Mouse (Mus musculus) MEL (cell line): Measurements from ENCODE around the gene Camk1g. TPM values are rescaled to one million over a fixed set of nuclear protein-coding genes. Genes with fewer than 3 reads are reported as not detected.

Source experiments
- DNase-seq: peaks from one replicate; pipeline ENCODE4 v3.0.0; 2011; ENCODE audit warnings: low read depth, low spot score
- H3K27ac ChIP-seq: 2 replicates; pipeline ENCODE4 v1.5.1; 2012; ENCODE audit warnings: low read depth, mild to moderate bottlenecking, control low read depth, low read length, moderate library complexity; ENCODE audit not compliant: control insufficient read depth
- H3K27me3 ChIP-seq, 2 experiments: fragments of 150-350 bp in 1 of 2; sonication (generic) in 1 of 2; 2 replicates each; pipeline ENCODE4 v1.6.1; 2012; ENCODE audit warnings: low read length in 2 of 2, mild to moderate bottlenecking in 2 of 2, improper control_type of control experiment in 1 of 2, moderate library complexity in 1 of 2; ENCODE audit not compliant: insufficient read depth in 2 of 2, control insufficient read depth in 1 of 2
- H3K36me3 ChIP-seq, 2 experiments: 2 replicates each; pipeline ENCODE4 v1.6.1; 2012 to 2014; ENCODE audit warnings: low read length in 2 of 2, improper control_type of control experiment in 1 of 2, inconsistent platforms in 1 of 2, mild to moderate bottlenecking in 1 of 2; ENCODE audit not compliant: insufficient read depth in 2 of 2, control insufficient read depth in 1 of 2
- H3K4me1 ChIP-seq, 2 experiments: fragments of 150-350 bp in 1 of 2; sonication (generic) in 1 of 2; 2 replicates each; pipeline ENCODE4 v1.6.1; 2012; ENCODE audit warnings: low read length in 2 of 2, improper control_type of control experiment in 1 of 2, mild to moderate bottlenecking in 1 of 2; ENCODE audit not compliant: insufficient read depth in 2 of 2, control insufficient read depth in 1 of 2
- H3K4me3 ChIP-seq, 2 experiments: fragments of 150-350 bp in 1 of 2; sonication (generic) in 1 of 2; 2 replicates each; pipeline ENCODE4 v1.5.1; 2012; ENCODE audit warnings: low read depth in 2 of 2, low read length in 2 of 2, mild to moderate bottlenecking in 2 of 2, moderate library complexity in 2 of 2, control low read depth in 1 of 2, improper control_type of control experiment in 1 of 2; ENCODE audit not compliant: control insufficient read depth in 1 of 2, insufficient read depth in 1 of 2
- H3K79me2 ChIP-seq: 2 replicates; pipeline ENCODE4 v1.6.1; 2012; ENCODE audit warnings: mild to moderate bottlenecking, low read length, moderate library complexity; ENCODE audit not compliant: control insufficient read depth, poor library complexity, insufficient read depth
- H3K9ac ChIP-seq: 2 replicates; pipeline ENCODE4 v1.6.1; 2012; ENCODE audit warnings: low read depth, mild to moderate bottlenecking, control low read depth, low read length, moderate library complexity; ENCODE audit not compliant: control insufficient read depth, poor library complexity, severe bottlenecking
- H3K9me3 ChIP-seq: fragments of 150-350 bp; sonication (generic); replicated peaks from 2 replicates; pipeline ENCODE4 v1.6.1; 2012; ENCODE audit warnings: mild to moderate bottlenecking, low read length, improper control_type of control experiment, moderate library complexity; ENCODE audit not compliant: insufficient read depth
- BHLHE40 ChIP-seq: IDR thresholded peaks from 2 replicates; pipeline ENCODE4 v1.6.1; 2012; ENCODE audit warnings: low read depth, mild to moderate bottlenecking, inconsistent platforms, low read length, improper control_type of control experiment, borderline replicate concordance
- CHD1 ChIP-seq: IDR thresholded peaks from 2 replicates; pipeline ENCODE4 v1.6.1; 2012; ENCODE audit warnings: low read depth, mild to moderate bottlenecking, inconsistent platforms, low read length, improper control_type of control experiment
- CHD2 ChIP-seq: IDR thresholded peaks from 2 replicates; pipeline ENCODE4 v1.6.1; 2011; ENCODE audit warnings: low read length, improper control_type of control experiment
- CTCF ChIP-seq, 3 experiments: IDR thresholded peaks in 2 of 3; conservative IDR thresholded peaks in 1 of 3; 2 replicates each; pipeline ENCODE4 v1.5.1; 2011 to 2012; ENCODE audit warnings: low read length in 3 of 3, low read depth in 2 of 3, mild to moderate bottlenecking in 2 of 3, improper control_type of control experiment in 1 of 3, inconsistent platforms in 1 of 3, mixed read lengths in 1 of 3, moderate library complexity in 1 of 3; ENCODE audit not compliant: control insufficient read depth in 1 of 3, insufficient read depth in 1 of 3, poor library complexity in 1 of 3, severe bottlenecking in 1 of 3
- E2F4 ChIP-seq: IDR thresholded peaks from 2 replicates; pipeline ENCODE4 v1.6.1; 2011; ENCODE audit warnings: low read depth, low read length, improper control_type of control experiment, borderline replicate concordance
- EP300 ChIP-seq, 2 experiments: IDR thresholded peaks; 2 replicates each; pipeline ENCODE4 v1.6.1; 2011; ENCODE audit warnings: improper control_type of control experiment in 2 of 2, low read length in 2 of 2, low read depth in 1 of 2, mild to moderate bottlenecking in 1 of 2
- ETS1 ChIP-seq: IDR thresholded peaks from 2 replicates; pipeline ENCODE4 v1.6.1; 2012; ENCODE audit warnings: low read depth, mild to moderate bottlenecking, inconsistent platforms, low read length, improper control_type of control experiment, moderate library complexity
- GABPA ChIP-seq: IDR thresholded peaks from 2 replicates; pipeline ENCODE4 v1.6.1; 2012; ENCODE audit warnings: low read depth, mild to moderate bottlenecking, inconsistent platforms, low read length, improper control_type of control experiment, moderate library complexity
- GATA1 ChIP-seq: IDR thresholded peaks from 2 replicates; pipeline ENCODE4 v1.6.1; 2011; ENCODE audit warnings: low read depth, low read length, improper control_type of control experiment
- HCFC1 ChIP-seq: IDR thresholded peaks from 2 replicates; pipeline ENCODE4 v1.6.1; 2012; ENCODE audit warnings: low read depth, mild to moderate bottlenecking, inconsistent platforms, low read length, improper control_type of control experiment, moderate library complexity
- KAT2A ChIP-seq: conservative IDR thresholded peaks from 2 replicates; pipeline ENCODE4 v1.6.1; 2012; ENCODE audit warnings: low read depth, low read length, improper control_type of control experiment, inconsistent platforms
- MAFK ChIP-seq: IDR thresholded peaks from 2 replicates; pipeline ENCODE4 v1.6.1; 2011; ENCODE audit warnings: low read depth, mild to moderate bottlenecking, low read length, improper control_type of control experiment, borderline replicate concordance
- MAZ ChIP-seq: IDR thresholded peaks from 2 replicates; pipeline ENCODE4 v1.6.1; 2012; ENCODE audit warnings: low read depth, mild to moderate bottlenecking, inconsistent platforms, low read length, improper control_type of control experiment
- MEF2A ChIP-seq: IDR thresholded peaks from 2 replicates; pipeline ENCODE4 v1.6.1; 2014; ENCODE audit warnings: low read depth, mild to moderate bottlenecking, inconsistent platforms, low read length, improper control_type of control experiment; ENCODE audit not compliant: poor library complexity, insufficient replicate concordance, severe bottlenecking; ENCODE audit errors: extremely low read depth
- MXI1 ChIP-seq: IDR thresholded peaks from 2 replicates; pipeline ENCODE4 v1.6.1; 2011; ENCODE audit warnings: mild to moderate bottlenecking, low read depth, low read length, improper control_type of control experiment
- MYB ChIP-seq: IDR thresholded peaks from 2 replicates; pipeline ENCODE4 v1.6.1; 2011; ENCODE audit warnings: mild to moderate bottlenecking, low read depth, low read length, improper control_type of control experiment
- MYC ChIP-seq: IDR thresholded peaks from 2 replicates; pipeline ENCODE4 v1.6.1; 2011; ENCODE audit warnings: low read depth, mild to moderate bottlenecking, low read length, improper control_type of control experiment, moderate library complexity
- NELFE ChIP-seq: IDR thresholded peaks from 2 replicates; pipeline ENCODE4 v1.6.1; 2011; ENCODE audit warnings: low read depth, low read length, improper control_type of control experiment
- NRF1 ChIP-seq: IDR thresholded peaks from 2 replicates; pipeline ENCODE4 v1.6.1; 2014; ENCODE audit warnings: low read depth, mild to moderate bottlenecking, inconsistent platforms, low read length, improper control_type of control experiment, moderate library complexity; ENCODE audit not compliant: poor library complexity, insufficient read depth, severe bottlenecking
- POLR2AphosphoS2 ChIP-seq: IDR thresholded peaks from 2 replicates; pipeline ENCODE4 v1.6.1; 2011; ENCODE audit warnings: low read length, improper control_type of control experiment
- POLR2AphosphoS5 ChIP-seq: IDR thresholded peaks from 2 replicates; pipeline ENCODE4 v1.6.1; 2012; ENCODE audit warnings: low read depth, borderline replicate concordance, mild to moderate bottlenecking, inconsistent platforms, low read length, moderate library complexity, mixed read lengths
- RCOR1 ChIP-seq: IDR thresholded peaks from 2 replicates; pipeline ENCODE4 v1.6.1; 2012; ENCODE audit warnings: low read depth, mild to moderate bottlenecking, inconsistent platforms, low read length, improper control_type of control experiment
- SIN3A ChIP-seq: IDR thresholded peaks from 2 replicates; pipeline ENCODE4 v1.6.1; 2012; ENCODE audit warnings: low read length, improper control_type of control experiment, inconsistent platforms
- SMC3 ChIP-seq: IDR thresholded peaks from 2 replicates; pipeline ENCODE4 v1.6.1; 2011; ENCODE audit warnings: low read depth, low read length, improper control_type of control experiment
- TAL1 ChIP-seq: IDR thresholded peaks from 2 replicates; pipeline ENCODE4 v1.6.1; 2012; ENCODE audit warnings: mild to moderate bottlenecking, inconsistent platforms, low read length, moderate library complexity, mixed read lengths
- TBP ChIP-seq: IDR thresholded peaks from 2 replicates; pipeline ENCODE4 v1.8.0; 2011; ENCODE audit warnings: low read depth, low read length, improper control_type of control experiment
- TCF12 ChIP-seq: IDR thresholded peaks from 2 replicates; pipeline ENCODE4 v1.6.1; 2014; ENCODE audit warnings: low read depth, mild to moderate bottlenecking, inconsistent platforms, low read length, improper control_type of control experiment, moderate library complexity
- UBTF ChIP-seq: IDR thresholded peaks from 2 replicates; pipeline ENCODE4 v1.6.1; 2012; ENCODE audit warnings: low read depth, mild to moderate bottlenecking, inconsistent platforms, low read length, improper control_type of control experiment, moderate library complexity, borderline replicate concordance; ENCODE audit not compliant: insufficient read depth
- USF2 ChIP-seq, 2 experiments: IDR thresholded peaks; 2 replicates each; pipeline ENCODE4 v1.6.1; 2011 to 2012; ENCODE audit warnings: improper control_type of control experiment in 2 of 2, low read length in 2 of 2, borderline replicate concordance in 1 of 2, inconsistent platforms in 1 of 2, low read depth in 1 of 2, mild to moderate bottlenecking in 1 of 2; ENCODE audit not compliant: insufficient read depth in 1 of 2
- ZC3H11A ChIP-seq: IDR thresholded peaks from 2 replicates; pipeline ENCODE4 v1.6.1; 2012; ENCODE audit warnings: low read depth, mild to moderate bottlenecking, inconsistent platforms, low read length, improper control_type of control experiment
- ZMIZ1 ChIP-seq: IDR thresholded peaks from 2 replicates; pipeline ENCODE4 v1.6.1; 2012; ENCODE audit warnings: low read depth, mild to moderate bottlenecking, inconsistent platforms, low read length, improper control_type of control experiment, moderate library complexity
- ZNF384 ChIP-seq: IDR thresholded peaks from 2 replicates; pipeline ENCODE4 v1.6.1; 2012; ENCODE audit warnings: low read depth, mild to moderate bottlenecking, inconsistent platforms, low read length, improper control_type of control experiment
- polyA plus RNA-seq, 2 experiments: library from polyadenylated mRNA; stranded (reverse) in 1 of 2; unstranded in 1 of 2; fragments of >175 nt in 1 of 2; fragments of >200 nt in 1 of 2; gene quantifications; 2 replicates each; pipeline versions ENCODE4 v1.2.1 to v1.2.4; 2012; ENCODE audit warnings: low replicate concordance in 2 of 2, low read depth in 1 of 2; ENCODE audit not compliant: insufficient read length in 2 of 2, insufficient read depth in 1 of 2, missing spikeins in 1 of 2
- total RNA-seq: library from RNA; depleted of rRNA; stranded (reverse); fragments of 300-350 nt; gene quantifications from 2 replicates; pipeline ENCODE4 v1.2.3, GENCODE M21; 2012

Gene Camk1g
- total and polyA plus RNA-seq, 3 experiments: not detected

DNA sequence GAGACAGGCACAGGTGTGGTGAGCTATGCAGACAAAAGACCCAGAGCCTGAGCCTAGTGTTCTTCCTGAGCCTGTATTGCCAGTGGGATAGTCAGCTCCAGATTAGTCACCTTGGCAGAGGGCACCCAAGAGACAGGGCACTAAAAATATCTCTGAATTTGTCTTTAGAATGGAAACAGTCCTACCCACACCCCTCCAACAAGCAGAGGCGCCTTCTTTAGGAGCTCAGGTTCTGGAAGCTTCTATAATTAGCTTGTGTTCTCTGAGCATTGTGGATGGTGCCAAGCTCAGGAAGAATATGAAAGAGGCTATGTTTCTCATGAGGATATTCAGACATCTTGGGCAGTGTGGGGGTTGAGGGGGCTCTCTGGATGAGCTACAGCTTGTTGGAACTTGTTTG is 37.4 kb downstream of the Camk1g start:
- TF ChIP-seq TCF12: no peak
- no peak for TF ChIP-seq ETS1
- no peak for TF ChIP-seq HCFC1
- no peak for TF ChIP-seq CTCF (IDR thresholded peaks at IDR 0.05 in 2 of 3, conservative IDR thresholded peaks at IDR 0.05 in 1 of 3; ENCODE audit: control insufficient read depth in 1 of 3, insufficient read depth in 1 of 3, low read depth in 2 of 3, low read length in 3 of 3, poor library complexity in 1 of 3, severe bottlenecking in 1 of 3)
- no peak for TF ChIP-seq POLR2AphosphoS2
- TF ChIP-seq MXI1: no peak
- TF ChIP-seq NELFE: no peak
- no peak for TF ChIP-seq TBP
- no peak for TF ChIP-seq MAFK
- TF ChIP-seq GABPA: no peak
- TF ChIP-seq E2F4: no peak
- no peak for TF ChIP-seq RCOR1
- no peak for TF ChIP-seq SIN3A
- TF ChIP-seq CHD1: no peak
- TF ChIP-seq KAT2A: no peak
- no peak for TF ChIP-seq MYC
- TF ChIP-seq USF2 (IDR thresholded peaks at IDR 0.05; ENCODE audit: borderline replicate concordance in 1 of 2, insufficient read depth in 1 of 2, low read depth in 1 of 2, low read length in 2 of 2): no peak
- TF ChIP-seq BHLHE40: no peak
- no peak for TF ChIP-seq MYB
- Histone ChIP-seq H3K36me3 (no peaks in the 10 kb centered on the region), H3K4me1 (no peaks in the 10 kb centered on the region), H3K27me3 (no peaks in the 10 kb centered on the region), H3K9ac (no peak overlapping the region), H3K79me2 (no peaks in the 10 kb centered on the region), H3K4me3 (no peak overlapping the region), H3K9me3 (no peaks in the 10 kb centered on the region), H3K27ac (no peak overlapping the region)
- no peak for DNase-seq

GRCm38 (mm10) chr1:193332018-193332417 is 38.1 kb downstream of the Camk1g start:
- H3K36me3 ChIP-seq: no peaks in the 10 kb centered on the region
- no peaks in the 10 kb centered on the region for H3K79me2 ChIP-seq
- H3K4me3 ChIP-seq: no peak overlapping the region
- no peaks in the 10 kb centered on the region for H3K27me3 ChIP-seq
- H3K27ac ChIP-seq: no peak overlapping the region
- TF ChIP-seq POLR2AphosphoS5 (no peak), ZMIZ1 (no peak), UBTF (no peak), KAT2A (no peak), ZNF384 (no peak), ETS1 (no peak), TAL1 (no peak), MEF2A (no peak), GATA1 (no peak), MAZ (no peak), NELFE (no peak), TCF12 (no peak), SMC3 (no peak), NRF1 (no peak), EP300 (IDR thresholded peaks at IDR 0.05; ENCODE audit: low read depth in 1 of 2, low read length in 2 of 2) (no peak), CHD2 (no peak), MAFK (no peak), RCOR1 (no peak), MYB (no peak), ZC3H11A (no peak)
- TF ChIP-seq, all 39 proteins: peak for 0
- no peak for DNase-seq
- Histone ChIP-seq H3K9ac (no peak overlapping the region), H3K9me3 (no peaks in the 10 kb centered on the region), H3K4me1 (no peaks in the 10 kb centered on the region)
